Comparison of ENCODE assay signal across 9 mouse cellular contexts in genomic region chr11:76363178-76363577, GRCm38 (mm10). TPM values are rescaled to one million over a fixed set of nuclear protein-coding genes. Genes with fewer than 3 reads are reported as not detected.
A peak's percentile ranks its signal among the peaks of the same experiment; 100 is the strongest.
DNase-seq lines count a peak whose midpoint lies in the region; ATAC-seq and TF ChIP-seq lines count a peak whose summit lies in the region.
"Had no signal": no experiment of that assay in that cellular context is flagged by ENCODE, and none has a peak within 500 bp of the region (broad histone marks: within the 10 kb centered on the region; RNA-seq: fewer than 3 reads in every experiment).

No protein-coding gene starts in this region.

- 30% methylated on average over 6 of the region's 6 CpGs for WGBS in heart, adult 2 months
- WGBS in limb, embryonic 13.5 days, result 16% methylated on average over 6 of the region's 6 CpGs

- TF ChIP-seq EP300 in heart, adult 2 months (IDR thresholded peaks at IDR 0.05; ENCODE audit: insufficient read depth, low read depth, low read length), result no peak

- ATAC-seq in limb, embryonic 13.5 days (ENCODE audit: low FRiP score, low read depth), result 0 out of 2 replicates have a peak, but pooled peaks have one; percentile 17
- ATAC-seq in cerebellum, adult (ENCODE audit: insufficient number of reproducible peaks, low FRiP score, low TSS enrichment), result no peak

- peak overlapping the region; percentile 19; the same call in 1 of the 2 replicates for H3K9ac ChIP-seq in heart, adult 2 months (ENCODE audit: low read depth, low read length)
- no peak overlapping the region for H3K9ac ChIP-seq in limb, embryonic 13.5 days
- H3K9ac ChIP-seq: liver, embryonic 13.5 days had no signal

- no peak overlapping the region for H3K4me3 ChIP-seq in heart, adult 2 months
- H3K4me3 ChIP-seq in limb, embryonic 13.5 days, result no peak overlapping the region
- H3K4me3 ChIP-seq: liver, embryonic 13.5 days had no signal

- no peaks in the 10 kb centered on the region for H3K9me3 ChIP-seq in limb, embryonic 13.5 days
- H3K9me3 ChIP-seq: liver, embryonic 13.5 days had no signal

- peaks cover 2% of the 10 kb centered on the region; the same call in 1 of the 2 replicates for H3K36me3 ChIP-seq in heart, adult 2 months (ENCODE audit: control insufficient read depth, insufficient read depth, low read length)
- 0 out of 2 replicates have a peak, but pooled peaks cover 6% of the 10 kb centered on the region for H3K36me3 ChIP-seq in limb, embryonic 13.5 days
- H3K36me3 ChIP-seq: liver, embryonic 13.5 days had no signal

- no peak for TF ChIP-seq POLR2A in heart, adult 2 months (IDR thresholded peaks at IDR 0.05; ENCODE audit: insufficient read depth, low read depth, low read length)

- H3K27ac ChIP-seq in heart, adult 2 months, result peak overlapping the region; percentile 45
- H3K27ac ChIP-seq in limb, embryonic 13.5 days, result 0 out of 2 replicates have a peak overlapping the region, but pooled peaks have one; percentile 44
- H3K27ac ChIP-seq: liver, embryonic 13.5 days had no signal

- peaks cover 14% of the 10 kb centered on the region for H3K4me1 ChIP-seq in heart, adult 2 months (ENCODE audit: control insufficient read depth, insufficient read depth, low read length)
- peaks cover 59% of the 10 kb centered on the region for H3K4me1 ChIP-seq in limb, embryonic 13.5 days
- H3K4me1 ChIP-seq: liver, embryonic 13.5 days had no signal

- TF ChIP-seq CTCF in heart, adult 2 months (IDR thresholded peaks at IDR 0.05), result no peak

- H3K4me2 ChIP-seq in limb, embryonic 13.5 days (replicated peaks), result peak overlapping the region; percentile 32; the same call in 1 of the 2 replicates
- H3K4me2 ChIP-seq: liver, embryonic 13.5 days had no signal

- no peaks in the 10 kb centered on the region for H3K27me3 ChIP-seq in heart, adult 2 months (ENCODE audit: control insufficient read depth, insufficient read depth, low read length)
- no peaks in the 10 kb centered on the region for H3K27me3 ChIP-seq in limb, embryonic 13.5 days
- H3K27me3 ChIP-seq: liver, embryonic 13.5 days had no signal

- no peak for DNase-seq in heart, adult 2 months
- no peak for DNase-seq in heart, postnatal 14 days
- peak; percentile 32 to 33 for DNase-seq in right cerebral cortex, postnatal 10 days (ENCODE audit: low spot score in 2 of 2)
- DNase-seq in right cerebral cortex, postnatal 25 days, result no peak
- DNase-seq in urinary bladder, adult 2 months (ENCODE audit: low spot score), result no peak
- DNase-seq in urinary bladder, postnatal 14 days (ENCODE audit: low spot score), result no peak
- DNase-seq: liver, embryonic 13.5 days had no signal

- intact Hi-C loops in heart, adult 2 months (cut with DNase I), result no loop called here
- intact Hi-C loops in heart, postnatal 14 days (cut with DNase I), result loop anchor here (5.0 kb wide), 1 partner anchor 51 kb away; no protein-coding TSS in a partner anchor

- H3K79me2 ChIP-seq in heart, adult 2 months (replicated peaks; ENCODE audit: control insufficient read depth, insufficient read depth, low read length), result peaks cover 2% of the 10 kb centered on the region

RNA-seq across cellular contexts. Expression of gene Nxn, which starts 35.8 kb away (rescaled TPM):
- 10 to 100 TPM; 14.6 to 19.1 TPM for total RNA-seq in heart, adult 2 months (2021)
- 10.0 and 14.0 TPM in 2 replicates for polyA plus RNA-seq in heart, adult 2 months (2012; rRNA removed)
- 10 to 100 TPM; 15.5 to 17.4 TPM for total RNA-seq in heart, postnatal 14 days (2021)
- 55.4 and 57.6 TPM in 2 replicates for polyA plus RNA-seq in limb, embryonic 13.5 days (2015; fragmentation: Nextera tagmentation; extraction: Ambion mirVana)
- polyA plus RNA-seq in urinary bladder, adult 2 months (2012; rRNA removed), result 59.5 and 71.7 TPM in 2 replicates

RNA-seq across cellular contexts. Expression of gene Timm22, which starts 43.6 kb away (rescaled TPM):
- 10 to 100 TPM; 35.3 to 40.4 TPM for total RNA-seq in heart, adult 2 months (2021)
- 10.4 and 21.0 TPM in 2 replicates for polyA plus RNA-seq in heart, adult 2 months (2012; rRNA removed)
- 10 to 100 TPM; 41.3 to 46.9 TPM for total RNA-seq in heart, postnatal 14 days (2021)
- 125 and 126 TPM in 2 replicates for polyA plus RNA-seq in limb, embryonic 13.5 days (2015; fragmentation: Nextera tagmentation; extraction: Ambion mirVana)
- polyA plus RNA-seq in urinary bladder, adult 2 months (2012; rRNA removed), result 19.6 and 21.5 TPM in 2 replicates

Comparison
In these comparisons a context has a peak if more than half of its experiments do, and no peak if none do; other contexts are left out.
1. DNase-seq: peak in right cerebral cortex, postnatal 10 days (2 of 2); none in heart, adult 2 months (0 of 2), heart, postnatal 14 days (0 of 2), right cerebral cortex, postnatal 25 days (single experiment), urinary bladder, adult 2 months (single experiment) and urinary bladder, postnatal 14 days (single experiment).